Mouse (Mus musculus) ES-E14 (cell line): ENCODE results near the gene Nab2. TPM values are rescaled to one million over a fixed set of nuclear protein-coding genes. Genes with fewer than 3 reads are reported as not detected.

Experiments used
- DNase-seq: peaks from one replicate; pipeline ENCODE4 v3.0.0-alpha.2; 2013; ENCODE audit warnings: low read depth, low spot score
- H3K27ac ChIP-seq: 2 replicates; pipeline ENCODE4 v1.5.1; 2012; ENCODE audit warnings: low read depth, mild to moderate bottlenecking, low read length, moderate library complexity, mixed read lengths; ENCODE audit not compliant: poor library complexity, insufficient read depth, severe bottlenecking
- H3K36me3 ChIP-seq: 2 replicates; pipeline ENCODE4 v1.6.1; 2012; ENCODE audit warnings: mild to moderate bottlenecking, low read length, moderate library complexity, mixed read lengths; ENCODE audit not compliant: control insufficient read depth, poor library complexity, insufficient read depth, severe bottlenecking
- H3K4me1 ChIP-seq, 2 experiments: fragments of 150-350 bp in 1 of 2; sonication (generic) in 1 of 2; 2 replicates each; pipeline ENCODE4 v1.6.1; 2012; ENCODE audit warnings: low read length in 2 of 2, mild to moderate bottlenecking in 1 of 2, mixed read lengths in 1 of 2; ENCODE audit not compliant: control insufficient read depth in 2 of 2, insufficient read depth in 2 of 2, poor library complexity in 1 of 2
- H3K4me3 ChIP-seq, 2 experiments: fragments of 150-350 bp in 1 of 2; sonication (generic) in 1 of 2; 2 replicates each; pipeline ENCODE4 v1.5.1; 2012; ENCODE audit warnings: low read length in 2 of 2, low read depth in 1 of 2, mild to moderate bottlenecking in 1 of 2, mixed read lengths in 1 of 2; ENCODE audit not compliant: insufficient read depth in 1 of 2, poor library complexity in 1 of 2, severe bottlenecking in 1 of 2
- H3K9ac ChIP-seq: 2 replicates; pipeline ENCODE4 v1.6.1; 2012; ENCODE audit warnings: low read depth, mild to moderate bottlenecking, low read length, mixed read lengths; ENCODE audit not compliant: poor library complexity, insufficient read depth, severe bottlenecking
- H3K9me3 ChIP-seq: fragments of 150-350 bp; sonication (generic); 2 replicates; pipeline ENCODE4 v1.6.1; 2012; ENCODE audit warnings: low read depth, mild to moderate bottlenecking, low read length; ENCODE audit not compliant: control insufficient read depth, insufficient read depth
- CHD2 ChIP-seq: IDR thresholded peaks from 2 replicates; pipeline ENCODE4 v1.6.1; 2014; ENCODE audit warnings: mild to moderate bottlenecking, low read depth, low read length, inconsistent platforms
- HCFC1 ChIP-seq: IDR thresholded peaks from 2 replicates; pipeline ENCODE4 v1.6.1; 2012; ENCODE audit warnings: low read length, inconsistent platforms, borderline replicate concordance; ENCODE audit not compliant: insufficient read depth
- MAFK ChIP-seq: IDR thresholded peaks from 2 replicates; pipeline ENCODE4 v1.6.1; 2014; ENCODE audit warnings: mild to moderate bottlenecking, low read depth, low read length, inconsistent platforms; ENCODE audit not compliant: insufficient read depth
- ZC3H11A ChIP-seq: IDR thresholded peaks from 2 replicates; pipeline ENCODE4 v1.6.1; 2012; ENCODE audit warnings: low read depth, mild to moderate bottlenecking, inconsistent platforms, low read length, borderline replicate concordance
- ZNF384 ChIP-seq: IDR thresholded peaks from 2 replicates; pipeline ENCODE4 v1.6.1; 2012; ENCODE audit warnings: low read depth, low read length, inconsistent platforms
- in situ Hi-C, 2 experiments: fragments of 600-800 bp; cut with MboI; formaldehyde crosslinking; loops; one replicate each; pipeline ENCODE4 v1.15.1; 2025; ENCODE audit warnings: low sequenced_read_pairs in 2 of 2, inconsistent platforms in 1 of 2; ENCODE audit not compliant: unreplicated experiment in 2 of 2
- total RNA-seq: library from RNA; depleted of rRNA; stranded (reverse); fragments of 300-350 nt; gene quantifications from 2 replicates; pipeline ENCODE4 v1.2.3, GENCODE M21; 2012

Gene Nab2
- total RNA-seq, 1 experiment = 10.6 TPM

GRCm38 (mm10) chr10:127632668-127633271 lies 35.6 kb downstream of the Nab2 start:
- H3K4me1 ChIP-seq = no peaks in the 10 kb centered on the region
- H3K9ac ChIP-seq = no peak overlapping the region
- in situ Hi-C loops = loop anchor here in 1 of 2 experiments (5.0 kb wide), 1 partner anchor 65 kb away; no protein-coding TSS in a partner anchor
- TF ChIP-seq HCFC1 = no peak
- no peak for TF ChIP-seq ZNF384
- TF ChIP-seq CHD2 = no peak
- TF ChIP-seq ZC3H11A = no peak
- TF ChIP-seq MAFK = no peak
- H3K4me3 ChIP-seq = no peak overlapping the region
- H3K36me3 ChIP-seq = no peaks in the 10 kb centered on the region
- no peak for DNase-seq
- H3K9me3 ChIP-seq = no peaks in the 10 kb centered on the region
- H3K27ac ChIP-seq = no peak overlapping the region

- Histone ChIP-seq H3K9ac (no peak overlapping the region), H3K4me3 (no peak overlapping the region), H3K9me3 (no peaks in the 10 kb centered on the region), H3K36me3 (no peaks in the 10 kb centered on the region), H3K27ac (no peak overlapping the region), H3K4me1 (no peaks in the 10 kb centered on the region)
- DNase-seq = no peak
- in situ Hi-C loops = loop anchor here in 1 of 2 experiments (5.0 kb wide), 1 partner anchor 64 kb away; no protein-coding TSS in a partner anchor
- TF ChIP-seq MAFK (no peak), CHD2 (no peak)
Observed at GRCm38 (mm10) chr10:127631261-127632214, 36.8 kb downstream of the Nab2 start.

- no peak overlapping the region for H3K9ac ChIP-seq
- no peak overlapping the region for H3K4me3 ChIP-seq
- in situ Hi-C loops = no loop called here
- H3K36me3 ChIP-seq = no peaks in the 10 kb centered on the region
- H3K4me1 ChIP-seq = 0 out of 4 replicates have a peak, but pooled peaks cover 0 to 1% of the 10 kb centered on the region in 2 experiments
- no peak for TF ChIP-seq HCFC1
- no peak for TF ChIP-seq MAFK
- TF ChIP-seq ZNF384 = no peak
- no peak for TF ChIP-seq CHD2
- TF ChIP-seq ZC3H11A = no peak
- H3K27ac ChIP-seq = no peak overlapping the region
- H3K9me3 ChIP-seq = no peaks in the 10 kb centered on the region; the same call in 1 of the 2 replicates
- DNase-seq = no peak
Observed at GRCm38 (mm10) chr10:127626433-127626832, 41.9 kb downstream of the Nab2 start.

GRCm38 (mm10) chr10:127623439-127624216 lies 44.7 kb downstream of the Nab2 start:
- no peak for DNase-seq
- H3K36me3 ChIP-seq = no peaks in the 10 kb centered on the region
- no peak overlapping the region for H3K9ac ChIP-seq
- peaks cover 1 to 14% of the 10 kb centered on the region in 2 experiments; a peak in 2 of 4 replicates for H3K4me1 ChIP-seq
- H3K9me3 ChIP-seq = no peaks in the 10 kb centered on the region; the same call in 1 of the 2 replicates
- no peak overlapping the region for H3K4me3 ChIP-seq
- in situ Hi-C loops = no loop called here
- H3K27ac ChIP-seq = peak overlapping the region; percentile 19; the same call in 1 of the 2 replicates
- TF ChIP-seq CHD2 = no peak
- TF ChIP-seq ZC3H11A = no peak
- no peak for TF ChIP-seq MAFK
- no peak for TF ChIP-seq ZNF384
- no peak for TF ChIP-seq HCFC1
